Mouse (Mus musculus) lung, embryonic 14.5 days (tissue): ENCODE measurements at regions not wholly inside any gene's neighbourhood (a gene's known extent, or its start where the extent isn't known, plus 50 kb on each side); places are given as distances from the start of the nearest gene placed in this dataset.

Experiments used
- ATAC-seq: fragments of 200-750 bp; cut with Nextera tagmentation; 2 replicates; pipeline ENCODE4 v1.8.0; 2017; ENCODE audit warnings: mild to moderate bottlenecking, moderate TSS enrichment, moderate library complexity; ENCODE audit not compliant: insufficient read depth
- DNase-seq: peaks from one replicate; pipeline ENCODE4 v3.0.0-alpha.2; 2015
- H3K27ac ChIP-seq: fragments of 300-500 bp; sonication (generic); 2 replicates; pipeline ENCODE4 v1.5.1; 2014; ENCODE audit warnings: low read depth, mild to moderate bottlenecking, moderate library complexity
- H3K27me3 ChIP-seq: fragments of 300-500 bp; sonication (generic); 2 replicates; pipeline ENCODE4 v1.6.1; 2014; ENCODE audit warnings: low read length, control low read depth; ENCODE audit not compliant: insufficient read depth
- H3K36me3 ChIP-seq: fragments of 300-500 bp; sonication (generic); 2 replicates; pipeline ENCODE4 v1.6.1; 2014; ENCODE audit warnings: control low read depth; ENCODE audit not compliant: insufficient read depth
- H3K4me1 ChIP-seq: fragments of 300-500 bp; sonication (generic); 2 replicates; pipeline ENCODE4 v1.6.1; 2014; ENCODE audit warnings: antibody characterized with exemption, control low read depth; ENCODE audit not compliant: insufficient read depth
- H3K4me2 ChIP-seq: fragments of 300-500 bp; sonication (generic); 2 replicates; pipeline ENCODE4 v1.6.1; 2014; ENCODE audit warnings: mild to moderate bottlenecking
- H3K4me3 ChIP-seq: fragments of 300-500 bp; sonication (generic); 2 replicates; pipeline ENCODE4 v1.5.1; 2014; ENCODE audit warnings: low read depth, low read length
- H3K9ac ChIP-seq: fragments of 300-500 bp; sonication (generic); 2 replicates; pipeline ENCODE4 v1.6.1; 2014
- H3K9me3 ChIP-seq: fragments of 300-500 bp; sonication (generic); 2 replicates; pipeline ENCODE4 v1.6.1; 2016; ENCODE audit warnings: low read depth, low read length, control low read depth
- CTCF ChIP-seq: IDR thresholded peaks from 2 replicates; pipeline ENCODE4 v1.5.1; 2016; ENCODE audit warnings: antibody characterized with exemption, low read depth
- WGBS: fragments of 180-500 bp; shearing (Covaris S2); extraction: QIAGEN DNeasy Blood & Tissue Kit; methylation state at CpG from one replicate; pipeline ENCODE4 v1.1.7; 2014; 5-methylcytosine and 5-hydroxymethylcytosine counted together

DNA sequence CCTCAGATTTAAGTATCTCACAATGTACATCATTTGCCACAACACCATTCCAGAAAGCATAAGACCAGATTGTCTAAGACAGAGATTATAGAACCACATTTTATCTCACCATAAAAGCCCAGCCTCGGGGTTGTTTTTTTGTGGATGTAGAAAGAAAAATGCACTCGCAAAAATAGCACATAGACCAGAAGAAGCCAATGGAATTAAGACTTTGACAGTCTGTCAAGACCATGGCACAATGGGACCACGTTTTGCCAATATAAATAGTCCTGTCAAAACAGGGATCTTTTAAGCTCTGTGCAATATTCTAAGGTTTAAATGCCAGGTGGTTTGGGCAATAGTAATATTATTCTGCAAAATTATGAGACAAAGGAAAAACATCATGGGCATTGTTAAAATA, 547.3 kb downstream of the Adgrl2 start:
- no peak overlapping the region for H3K9ac ChIP-seq
- H3K27me3 ChIP-seq: no peaks in the 10 kb centered on the region
- no peak for TF ChIP-seq CTCF
- no peak for ATAC-seq
- WGBS: 60% methylated on average over 3 of the region's 3 CpGs
- H3K4me3 ChIP-seq: no peak overlapping the region
- no peaks in the 10 kb centered on the region for H3K9me3 ChIP-seq
- no peak overlapping the region for H3K27ac ChIP-seq
- no peaks in the 10 kb centered on the region for H3K4me1 ChIP-seq
- no peaks in the 10 kb centered on the region for H3K36me3 ChIP-seq
- DNase-seq: no peak
- H3K4me2 ChIP-seq: no peak overlapping the region

DNA sequence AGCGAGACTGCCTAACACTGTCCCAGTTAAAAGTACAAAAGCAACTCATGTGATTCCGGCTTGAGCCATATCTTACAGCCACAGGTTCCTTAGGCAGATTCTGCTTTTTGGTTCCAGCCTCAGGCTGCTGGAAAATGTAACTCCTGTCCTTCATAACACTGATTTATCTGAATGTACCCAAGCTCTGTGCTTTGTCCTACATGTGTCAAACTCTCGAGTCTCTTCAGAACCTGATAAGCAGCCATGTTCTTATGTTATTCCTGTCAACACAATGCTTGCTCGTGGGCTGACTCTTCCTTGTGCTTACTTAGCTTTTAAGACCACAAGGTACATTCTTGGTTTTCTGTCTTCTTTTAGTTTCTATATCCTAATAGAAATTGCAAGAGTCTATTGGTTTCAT, 556.3 kb downstream of the Adgrl2 start:
- Histone ChIP-seq H3K9ac (no peak overlapping the region), H3K4me2 (no peak overlapping the region), H3K27me3 (no peaks in the 10 kb centered on the region), H3K9me3 (no peaks in the 10 kb centered on the region), H3K36me3 (no peaks in the 10 kb centered on the region), H3K4me1 (no peaks in the 10 kb centered on the region), H3K4me3 (no peak overlapping the region), H3K27ac (no peak overlapping the region)
- DNase-seq: no peak
- no peak for ATAC-seq
- 81% methylated on average over 4 of the region's 4 CpGs for WGBS
- no peak for TF ChIP-seq CTCF

DNA sequence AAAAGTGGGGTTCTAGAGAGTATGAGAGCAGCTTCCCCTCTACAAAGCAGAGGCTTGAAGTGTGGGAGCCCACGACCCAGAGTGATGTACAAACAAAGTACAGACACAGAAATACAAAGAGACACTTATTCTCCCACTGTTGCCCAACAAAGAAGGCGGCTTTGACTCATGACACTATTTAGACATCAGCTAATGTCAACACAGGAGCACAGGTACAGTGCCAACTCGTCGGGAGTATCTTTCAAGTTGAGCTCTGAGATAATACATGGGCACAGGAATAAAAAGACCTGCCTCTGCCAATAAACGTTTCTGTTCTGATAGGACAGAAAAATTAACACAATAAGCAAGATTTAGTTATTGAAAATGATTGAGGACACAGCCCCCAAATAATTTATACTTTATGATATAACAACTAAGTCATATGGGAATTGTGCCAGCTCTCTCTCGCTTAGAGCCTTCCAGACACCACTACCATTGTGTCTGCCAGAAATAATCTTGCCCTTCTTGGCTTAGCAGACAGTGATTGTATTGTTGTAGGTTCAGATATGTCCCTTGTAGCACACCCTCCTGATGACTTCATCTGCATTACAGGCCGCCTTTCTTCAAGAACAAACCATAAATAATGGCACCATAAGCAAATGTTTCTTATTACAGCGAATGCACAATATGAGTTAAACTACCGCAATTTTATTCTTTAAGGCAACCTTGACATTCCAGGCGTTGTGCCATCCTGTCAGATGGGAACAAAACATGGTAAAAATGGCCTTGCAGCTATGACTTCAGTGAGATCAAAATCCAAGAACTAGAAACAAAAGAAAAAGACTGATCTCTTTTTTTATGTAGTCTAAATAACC, 561.1 kb downstream of the Adgrl2 start:
- ATAC-seq (no peak; the same call in 1 of the 2 replicates), DNase-seq (peak; percentile 53)
- WGBS: 47% methylated on average over 10 of the region's 10 CpGs
- no peak overlapping the region for H3K4me2 ChIP-seq
- no peak overlapping the region for H3K27ac ChIP-seq
- no peaks in the 10 kb centered on the region for H3K36me3 ChIP-seq
- H3K9ac ChIP-seq: no peak overlapping the region
- no peak overlapping the region for H3K4me3 ChIP-seq
- H3K27me3 ChIP-seq: no peaks in the 10 kb centered on the region
- no peaks in the 10 kb centered on the region for H3K9me3 ChIP-seq
- TF ChIP-seq CTCF: no peak
- no peaks in the 10 kb centered on the region for H3K4me1 ChIP-seq

DNA sequence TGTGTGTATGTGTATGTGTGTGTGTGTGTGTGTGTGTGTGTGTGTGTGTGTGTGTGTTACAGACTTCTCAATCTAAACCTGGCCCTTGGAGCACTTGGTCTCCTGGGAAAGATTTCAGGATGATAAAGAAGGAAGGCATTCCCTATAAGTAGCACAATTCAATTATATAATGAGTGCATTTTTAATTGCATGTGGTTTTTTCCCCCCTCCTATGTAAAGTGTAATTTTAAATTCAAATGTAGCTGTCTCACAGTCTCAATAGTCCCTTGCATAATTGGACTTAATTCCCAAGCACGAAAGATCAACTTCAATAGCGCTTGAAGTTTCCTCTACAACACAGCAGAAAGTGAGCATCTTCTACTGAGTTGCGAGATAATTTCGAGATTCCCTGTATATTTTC, 566.3 kb downstream of the Adgrl2 start:
- Histone ChIP-seq H3K27me3 (no peaks in the 10 kb centered on the region), H3K9ac (no peak overlapping the region), H3K27ac (no peak overlapping the region), H3K36me3 (no peaks in the 10 kb centered on the region), H3K4me2 (no peak overlapping the region), H3K4me3 (no peak overlapping the region), H3K4me1 (no peaks in the 10 kb centered on the region), H3K9me3 (no peaks in the 10 kb centered on the region)
- ATAC-seq (no peak), DNase-seq (no peak)
- TF ChIP-seq CTCF: no peak
- 93% methylated on average over 4 of the region's 4 CpGs for WGBS

DNA sequence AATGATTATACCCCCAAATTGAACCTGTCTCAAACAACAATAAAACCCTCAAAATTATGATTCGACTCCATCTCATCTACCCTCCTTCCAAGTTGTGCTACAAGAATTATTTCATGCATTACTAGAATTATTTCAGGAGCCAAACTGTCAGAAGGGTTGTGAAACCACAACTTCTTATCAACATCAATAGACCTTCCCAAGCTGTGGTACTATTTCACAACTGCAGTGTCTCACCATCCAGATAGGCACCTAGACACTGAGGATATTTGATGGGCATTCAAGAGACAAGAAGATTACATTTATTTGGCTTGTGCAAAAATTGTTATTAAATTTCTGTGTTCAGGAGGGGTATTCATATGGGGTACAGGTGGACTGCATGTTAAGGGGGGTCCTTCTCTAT, 567.0 kb downstream of the Adgrl2 start:
- ATAC-seq (no peak), DNase-seq (no peak)
- Histone ChIP-seq H3K36me3 (no peaks in the 10 kb centered on the region), H3K27ac (no peak overlapping the region), H3K4me2 (no peak overlapping the region), H3K9ac (no peak overlapping the region), H3K4me3 (no peak overlapping the region), H3K27me3 (no peaks in the 10 kb centered on the region), H3K4me1 (no peaks in the 10 kb centered on the region), H3K9me3 (no peaks in the 10 kb centered on the region)
- WGBS: 95% methylated on average over 1 of the region's 1 CpGs
- TF ChIP-seq CTCF: no peak

DNA sequence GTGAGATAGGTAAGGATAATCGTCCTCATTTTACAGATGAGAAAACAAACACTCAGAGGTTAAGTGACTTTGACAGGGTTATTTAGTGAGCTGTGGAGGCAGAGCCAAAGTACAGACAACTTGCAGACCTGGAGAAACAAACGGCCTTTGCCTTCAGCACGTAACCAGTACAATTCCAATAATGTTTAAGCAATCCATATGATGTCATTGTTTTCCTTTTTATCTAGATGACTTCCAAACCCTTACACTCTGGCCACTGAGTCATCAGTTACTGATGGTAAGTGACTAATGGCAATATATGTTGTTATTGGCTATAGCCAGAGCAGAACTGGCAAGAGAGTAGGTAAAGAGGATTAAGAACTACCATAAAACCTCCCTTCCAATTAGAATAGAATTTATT, 567.6 kb downstream of the Adgrl2 start:
- TF ChIP-seq CTCF: no peak
- WGBS: 34% methylated on average over 3 of the region's 3 CpGs

DNA sequence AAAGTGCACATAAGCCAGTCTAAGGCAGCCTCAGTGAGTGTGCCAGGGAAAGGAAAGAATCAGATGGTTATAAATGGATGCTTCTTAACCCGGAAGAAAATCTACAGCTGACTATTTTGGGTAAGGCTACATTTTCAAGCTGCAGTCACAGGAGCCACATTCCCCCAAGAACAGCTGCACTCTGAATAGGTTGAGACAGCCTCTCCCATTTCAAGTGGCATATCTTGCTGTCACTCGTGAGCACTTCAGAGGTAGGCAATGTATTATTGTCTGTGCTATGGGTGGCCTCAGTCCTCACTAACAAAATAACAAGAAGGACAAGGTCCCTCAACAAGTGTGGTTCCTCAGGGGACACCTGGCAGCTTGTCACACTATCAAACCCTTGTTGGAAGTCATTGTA, 568.1 kb downstream of the Adgrl2 start:
- H3K4me1 ChIP-seq: no peaks in the 10 kb centered on the region
- no peak overlapping the region for H3K4me2 ChIP-seq
- TF ChIP-seq CTCF: no peak
- H3K27me3 ChIP-seq: no peaks in the 10 kb centered on the region
- no peak overlapping the region for H3K27ac ChIP-seq
- H3K9ac ChIP-seq: no peak overlapping the region
- no peak for ATAC-seq
- H3K4me3 ChIP-seq: no peak overlapping the region
- H3K36me3 ChIP-seq: no peaks in the 10 kb centered on the region
- no peaks in the 10 kb centered on the region for H3K9me3 ChIP-seq
- 30% methylated on average over 2 of the region's 2 CpGs for WGBS
- no peak for DNase-seq

More for the DNA sequence above, 567.6 kb downstream of the Adgrl2 start:
- Histone ChIP-seq H3K4me2 (no peak overlapping the region), H3K27me3 (no peaks in the 10 kb centered on the region), H3K4me3 (no peak overlapping the region), H3K4me1 (no peaks in the 10 kb centered on the region), H3K36me3 (no peaks in the 10 kb centered on the region), H3K9me3 (no peaks in the 10 kb centered on the region), H3K27ac (no peak overlapping the region), H3K9ac (no peak overlapping the region)
- DNase-seq (no peak), ATAC-seq (no peak)
